Mouse (Mus musculus): ENCODE measurements around the gene Pfas.
"Not testable (repeated sequence)": the region's sequence is repeated elsewhere in the genome, so short reads cannot be mapped to it uniquely, and the experiment has no call there.

Pfas gene

GRCm38 (mm10) chr11:68973250-68974058 lies 34.8 kb downstream of the Pfas start:
- not testable (repeated sequence) for DNase-seq (ENCODE audit: low read depth, low spot score)

GRCm38 (mm10) chr11:68970232-68970631 lies 38.0 kb downstream of the Pfas start:
- DNase-seq (ENCODE audit: low read depth, low spot score): no peak

GRCm38 (mm10) chr11:68968752-68969151 lies 39.5 kb downstream of the Pfas start:
- no peak for DNase-seq (ENCODE audit: low read depth, low spot score)

- peak; percentile 88 for DNase-seq (ENCODE audit: low read depth, low spot score)
Measured at GRCm38 (mm10) chr11:68967337-68968282, 40.6 kb downstream of the Pfas start, which contains the start of gene Slc25a35. Gene Slc25a35, plus strand, starts transcription at chr11:68968131.

GRCm38 (mm10) chr11:68966554-68966953 lies 41.7 kb downstream of the Pfas start:
- no peak for DNase-seq (ENCODE audit: low read depth, low spot score)

GRCm38 (mm10) chr11:68965845-68966244 lies 42.4 kb downstream of the Pfas start:
- DNase-seq (ENCODE audit: low read depth, low spot score): no peak

- no peak for DNase-seq (ENCODE audit: low read depth, low spot score)
Measured at GRCm38 (mm10) chr11:68965050-68965449, 43.2 kb downstream of the Pfas start.

GRCm38 (mm10) chr11:68963405-68963804 lies 44.9 kb downstream of the Pfas start:
- no peak for DNase-seq (ENCODE audit: low read depth, low spot score)

- not testable (repeated sequence) for DNase-seq (ENCODE audit: low read depth, low spot score)
Measured at GRCm38 (mm10) chr11:68962159-68962558, 46.1 kb downstream of the Pfas start.

- DNase-seq (ENCODE audit: low read depth, low spot score): no peak
Measured at GRCm38 (mm10) chr11:68961596-68961995, 46.7 kb downstream of the Pfas start.

- DNase-seq (ENCODE audit: low read depth, low spot score): no peak
Measured at GRCm38 (mm10) chr11:68957971-68958370, 50.3 kb downstream of the Pfas start.

- DNase-seq (ENCODE audit: low read depth, low spot score): no peak
Measured at GRCm38 (mm10) chr11:68957308-68957707, 51.0 kb downstream of the Pfas start, which contains the start of gene Arhgef15. Gene Arhgef15, minus strand, starts transcription at chr11:68957480.

- no peak for DNase-seq (ENCODE audit: low read depth, low spot score)
Measured at GRCm38 (mm10) chr11:68956697-68957096, 51.6 kb downstream of the Pfas start.

GRCm38 (mm10) chr11:68956107-68956506 lies 52.2 kb downstream of the Pfas start:
- no peak for DNase-seq (ENCODE audit: low read depth, low spot score)

GRCm38 (mm10) chr11:68955473-68955872 lies 52.8 kb downstream of the Pfas start:
- DNase-seq (ENCODE audit: low read depth, low spot score): no peak

GRCm38 (mm10) chr11:68954408-68954807 lies 53.9 kb downstream of the Pfas start:
- DNase-seq (ENCODE audit: low read depth, low spot score): no peak

- no peak for DNase-seq (ENCODE audit: low read depth, low spot score)
Measured at GRCm38 (mm10) chr11:68953903-68954302, 54.4 kb downstream of the Pfas start.

- DNase-seq (ENCODE audit: low read depth, low spot score): no peak
Measured at GRCm38 (mm10) chr11:68947542-68947993, 60.7 kb downstream of the Pfas start.

GRCm38 (mm10) chr11:68946806-68947440 lies 61.3 kb downstream of the Pfas start:
- DNase-seq (ENCODE audit: low read depth, low spot score): no peak

- DNase-seq (ENCODE audit: low read depth, low spot score): no peak
Measured at GRCm38 (mm10) chr11:68946001-68946400, 62.3 kb downstream of the Pfas start.

GRCm38 (mm10) chr11:68945245-68945644 lies 63.0 kb downstream of the Pfas start:
- DNase-seq (ENCODE audit: low read depth, low spot score): no peak

- DNase-seq (ENCODE audit: low read depth, low spot score): no peak
Measured at GRCm38 (mm10) chr11:68942731-68943130, 65.5 kb downstream of the Pfas start.
